Mouse (Mus musculus): Measurements from ENCODE around the gene Rabgap1l.

DNA sequence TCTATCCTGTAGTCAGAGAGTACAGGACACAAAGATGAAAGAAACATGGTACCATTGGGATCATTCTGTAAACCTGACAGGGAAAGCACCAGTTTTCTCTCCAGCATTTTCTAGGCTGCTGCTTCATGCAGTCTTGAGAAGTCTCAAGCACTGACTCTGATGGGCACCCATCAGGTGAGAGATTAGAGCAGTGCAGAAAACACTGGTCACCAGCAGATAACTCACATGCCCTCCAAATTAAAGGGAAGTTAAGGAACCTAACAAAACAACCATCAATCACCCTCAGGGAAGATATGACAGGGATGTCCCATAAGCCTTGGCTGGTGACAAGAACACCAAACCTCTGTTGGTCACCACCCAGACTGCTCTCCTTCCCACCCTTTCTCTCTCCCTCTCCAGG lies 285.2 kb downstream of the Rabgap1l start:
- no peak for TF ChIP-seq CTCF (IDR thresholded peaks at IDR 0.05; ENCODE audit: borderline replicate concordance, extremely low read depth, insufficient read depth, insufficient read length)
- no peak for TF ChIP-seq POLR2A (IDR thresholded peaks at IDR 0.05; ENCODE audit: borderline replicate concordance, extremely low read depth, insufficient read depth, insufficient read length, poor library complexity, severe bottlenecking)

Measured in brain, embryonic 14.5 days (tissue).